Mouse (Mus musculus): Measurements from ENCODE around the gene Sel1l3.

DNA sequence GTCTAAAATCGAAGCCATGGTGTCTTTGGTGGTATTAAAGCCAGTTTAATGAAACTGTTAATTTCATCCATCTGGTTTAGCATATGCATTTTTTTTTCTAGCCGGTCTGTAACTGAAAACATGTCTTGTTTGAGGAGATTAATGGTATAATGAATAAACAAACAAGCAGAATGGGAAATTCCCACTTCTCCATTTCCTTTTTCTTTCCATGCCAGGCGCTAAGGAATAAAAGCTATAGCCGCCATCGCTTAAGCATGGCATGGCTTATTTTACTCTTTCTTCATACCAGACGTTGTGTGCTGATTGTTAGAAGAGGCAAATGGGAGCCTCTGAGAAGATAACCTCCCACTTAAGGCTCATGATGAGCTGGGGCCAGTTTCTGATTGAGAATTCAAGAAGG, 53.5 kb downstream of the Sel1l3 start:
- TF ChIP-seq CTCF (IDR thresholded peaks at IDR 0.05; ENCODE audit: insufficient read depth, low read depth, low read length) (no peak), POLR2A (IDR thresholded peaks at IDR 0.05; ENCODE audit: insufficient read depth, low read depth, low read length) (no peak)
